Mouse (Mus musculus) kidney, embryonic 14.5 days (tissue): ENCODE measurements around the gene Eid2b. TPM values are rescaled to one million over a fixed set of nuclear protein-coding genes. Genes with fewer than 3 reads are reported as not detected.
A peak's percentile ranks its signal among the peaks of the same experiment; 100 is the strongest.
"Not testable (repeated sequence)": the region's sequence is repeated elsewhere in the genome, so short reads cannot be mapped to it uniquely, and the experiment has no call there.

Source experiments
- ATAC-seq: fragments of 200-750 bp; cut with Nextera tagmentation; 2 replicates; pipeline ENCODE4 v1.8.0; 2017; ENCODE audit warnings: moderate number of reproducible peaks, mild to moderate bottlenecking, moderate TSS enrichment, moderate library complexity; ENCODE audit not compliant: low FRiP score, low TSS enrichment
- H3K27ac ChIP-seq: fragments of 300-500 bp; sonication (generic); 2 replicates; pipeline ENCODE4 v1.5.1; 2014; ENCODE audit warnings: low read depth, mild to moderate bottlenecking, low read length, moderate library complexity, mixed read lengths
- H3K27me3 ChIP-seq: fragments of 300-500 bp; sonication (generic); 2 replicates; pipeline ENCODE4 v1.6.1; 2014; ENCODE audit warnings: mild to moderate bottlenecking, low read length; ENCODE audit not compliant: control insufficient read depth, insufficient read depth
- H3K36me3 ChIP-seq: fragments of 300-500 bp; sonication (generic); 2 replicates; pipeline ENCODE4 v1.6.1; 2014; ENCODE audit warnings: low read length, mixed read lengths; ENCODE audit not compliant: control insufficient read depth, insufficient read depth
- H3K4me1 ChIP-seq: fragments of 300-500 bp; sonication (generic); 2 replicates; pipeline ENCODE4 v1.6.1; 2014; ENCODE audit warnings: low read length, mixed read lengths; ENCODE audit not compliant: control insufficient read depth, insufficient read depth
- H3K4me2 ChIP-seq: fragments of 300-500 bp; sonication (generic); replicated peaks from 2 replicates; pipeline ENCODE4 v1.6.1; 2014; ENCODE audit warnings: low read depth, mild to moderate bottlenecking, low read length
- H3K4me3 ChIP-seq: fragments of 300-500 bp; sonication (generic); 2 replicates; pipeline ENCODE4 v1.5.1; 2014; ENCODE audit warnings: mild to moderate bottlenecking, low read length
- H3K9ac ChIP-seq: fragments of 300-500 bp; sonication (generic); 2 replicates; pipeline ENCODE4 v1.6.1; 2014; ENCODE audit warnings: low read depth, mild to moderate bottlenecking, low read length, moderate library complexity
- H3K9me3 ChIP-seq: fragments of 300-500 bp; sonication (generic); 2 replicates; pipeline ENCODE4 v1.6.1; 2016; ENCODE audit warnings: low read length; ENCODE audit not compliant: control insufficient read depth
- WGBS: fragments of 180-500 bp; shearing (Covaris S2); extraction: QIAGEN DNeasy Blood & Tissue Kit; methylation state at CpG from one replicate; pipeline ENCODE4 v1.1.7; 2014; 5-methylcytosine and 5-hydroxymethylcytosine counted together
- polyA plus RNA-seq: library from polyadenylated mRNA; unstranded; fragments of >200 nt; fragmentation: Nextera tagmentation; extraction: Ambion mirVana; gene quantifications from 2 replicates; pipeline ENCODE4 v1.2.1, GENCODE M21; 2014

The Eid2b gene
- 10.0 and 12.1 TPM in 2 replicates for polyA plus RNA-seq

DNA sequence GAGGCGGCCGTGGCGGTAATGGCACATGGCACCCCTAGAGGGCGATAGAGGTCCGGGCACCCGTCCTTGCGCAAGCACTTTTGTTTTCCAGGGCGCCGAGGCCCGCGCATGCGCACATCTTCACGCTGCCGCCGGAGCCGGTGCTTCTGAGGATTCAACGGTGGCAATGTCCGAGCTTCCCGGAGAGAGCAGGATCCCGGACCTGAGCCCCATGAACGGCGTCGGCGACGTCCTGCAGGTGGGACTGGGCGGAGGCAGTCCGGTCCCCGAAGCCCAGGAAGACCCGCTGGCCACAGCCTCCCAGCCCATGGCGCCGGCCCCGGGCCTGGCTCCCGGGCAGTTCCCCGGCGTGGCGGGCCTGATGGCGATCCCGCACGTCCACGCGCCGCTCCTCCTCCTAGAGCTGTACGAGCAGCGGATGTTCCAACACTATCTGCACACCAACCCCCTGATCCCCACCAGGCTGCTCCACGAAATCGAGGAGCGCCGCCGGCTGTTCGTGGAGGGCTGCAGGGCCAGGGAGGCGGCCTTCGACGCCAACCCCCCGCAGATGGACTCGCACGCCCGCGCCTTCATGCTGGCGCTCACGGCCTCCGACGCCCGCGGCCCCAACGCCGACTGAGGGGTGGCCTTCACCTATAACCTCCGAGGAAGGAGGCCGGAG, at the start of gene Eid2b:
Gene Eid2b (plus strand): TSS at position 125 of the 664 bp plus-strand sequence.
- peak within 1 kb of the TSS; percentile 47; the same call in 1 of the 2 replicates for H3K27ac ChIP-seq
- H3K4me3 ChIP-seq = peak within 1 kb of the TSS; percentile 69
- H3K9me3 ChIP-seq = no peaks in the 10 kb centered on the region
- WGBS = 2% methylated on average over 68 of the region's 68 CpGs
- no peaks in the 10 kb centered on the region for H3K27me3 ChIP-seq
- 0 out of 2 replicates have a peak, but pooled peaks cover 7% of the 10 kb centered on the region for H3K4me1 ChIP-seq
- H3K4me2 ChIP-seq = peak within 1 kb of the TSS; percentile 82
- ATAC-seq = peak; percentile 82
- peaks cover 3% of the 10 kb centered on the region; the same call in 1 of the 2 replicates for H3K36me3 ChIP-seq
- peak within 1 kb of the TSS; percentile 88 for H3K9ac ChIP-seq

DNA sequence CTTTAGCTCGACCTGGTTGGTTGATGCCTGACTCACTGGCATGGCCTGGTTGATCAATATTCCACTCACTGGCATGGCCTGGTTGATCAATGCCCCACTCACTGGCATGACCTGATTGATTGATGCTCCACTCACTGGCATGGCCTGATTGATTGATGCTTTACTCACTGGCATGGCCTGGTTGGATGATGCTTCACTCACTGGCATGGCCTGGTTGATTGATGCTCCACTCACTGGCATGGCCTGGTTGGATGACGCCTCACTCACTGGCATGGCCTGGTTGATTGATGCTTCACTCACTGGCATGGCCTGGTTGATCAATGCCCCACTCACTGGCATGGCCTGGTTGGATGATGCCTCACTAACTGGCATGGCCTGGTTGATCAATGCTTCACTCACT, 33.6 kb upstream of the Eid2b start:
- not testable (repeated sequence) for H3K27ac ChIP-seq, H3K4me2 ChIP-seq, H3K27me3 ChIP-seq, ATAC-seq, H3K4me1 ChIP-seq, H3K4me3 ChIP-seq, H3K9me3 ChIP-seq, H3K36me3 ChIP-seq, H3K9ac ChIP-seq
- 77% methylated on average over 2 of the region's 2 CpGs for WGBS

DNA sequence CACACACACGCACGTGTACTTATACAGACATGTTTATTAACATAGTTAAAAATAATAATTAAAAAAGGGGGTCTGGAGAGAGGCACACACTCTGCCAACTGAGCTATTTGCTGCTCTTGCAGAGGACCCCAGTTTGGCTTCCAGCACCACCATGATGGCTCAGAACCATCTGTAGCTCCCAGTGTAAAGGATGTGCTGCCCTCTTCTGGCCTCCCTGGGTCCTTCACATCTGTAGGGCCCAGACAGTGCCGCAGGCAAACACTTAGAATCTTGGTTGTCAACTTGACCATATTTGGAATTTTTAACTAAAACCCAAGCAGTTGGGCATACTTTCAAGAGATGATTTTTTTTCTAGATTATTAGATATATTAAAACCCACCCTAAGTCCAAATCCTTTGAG, 28.6 kb upstream of the Eid2b start:
- no peak for ATAC-seq
- H3K9ac ChIP-seq = no peak overlapping the region
- no peaks in the 10 kb centered on the region for H3K36me3 ChIP-seq
- no peaks in the 10 kb centered on the region for H3K9me3 ChIP-seq
- H3K27me3 ChIP-seq = no peaks in the 10 kb centered on the region
- no peaks in the 10 kb centered on the region for H3K4me1 ChIP-seq
- no peak overlapping the region for H3K27ac ChIP-seq
- no peak overlapping the region for H3K4me3 ChIP-seq
- 91% methylated on average over 3 of the region's 3 CpGs for WGBS
- no peak overlapping the region for H3K4me2 ChIP-seq

DNA sequence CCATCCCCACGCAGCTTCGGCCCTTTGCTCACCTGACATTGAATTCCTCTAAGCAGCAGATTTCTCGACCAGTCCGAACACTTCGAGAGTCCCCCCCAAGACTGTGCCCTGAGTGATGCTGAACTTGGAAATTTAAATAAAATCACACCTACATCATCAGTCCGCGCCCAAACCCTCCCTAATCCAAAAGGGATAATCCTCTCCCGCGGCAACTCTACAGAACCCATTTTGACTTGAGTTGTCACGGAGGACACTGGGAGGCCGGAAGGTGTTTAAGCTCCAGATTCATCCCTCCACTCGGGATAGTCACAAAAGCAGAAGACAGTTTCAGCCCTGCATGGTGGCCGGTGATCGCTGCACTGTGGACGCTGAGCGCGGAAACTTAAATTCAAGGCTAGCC, 25.6 kb upstream of the Eid2b start:
- Histone ChIP-seq H3K4me2 (no peak overlapping the region), H3K9me3 (peaks cover 3% of the 10 kb centered on the region; the same call in 1 of the 2 replicates), H3K27me3 (no peaks in the 10 kb centered on the region), H3K27ac (no peak overlapping the region), H3K36me3 (no peaks in the 10 kb centered on the region), H3K4me1 (no peaks in the 10 kb centered on the region), H3K4me3 (no peak overlapping the region), H3K9ac (no peak overlapping the region)
- WGBS = 90% methylated on average over 17 of the region's 17 CpGs
- ATAC-seq = no peak

DNA sequence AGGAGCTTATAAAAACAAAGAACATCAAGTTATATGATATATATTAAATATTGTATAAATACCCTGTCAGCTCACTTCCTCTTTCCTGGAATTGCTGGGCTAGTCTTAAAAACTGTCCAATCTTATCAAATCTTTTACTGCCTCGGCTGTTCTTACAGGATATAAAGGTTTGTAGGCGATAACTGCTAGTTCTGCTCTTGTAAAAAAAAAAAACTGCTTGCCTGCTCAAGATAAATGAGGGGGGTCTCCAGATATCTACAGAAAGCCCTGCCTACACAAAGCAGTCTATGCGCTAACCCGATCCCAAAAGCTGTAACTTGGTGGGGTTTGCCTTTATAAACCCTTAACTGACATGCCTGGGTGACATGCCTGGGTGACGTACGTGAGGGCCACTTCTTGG, 22.9 kb upstream of the Eid2b start:
- H3K4me3 ChIP-seq = no peak overlapping the region
- no peak for ATAC-seq
- WGBS = 84% methylated on average over 6 of the region's 6 CpGs
- H3K4me2 ChIP-seq = no peak overlapping the region
- H3K4me1 ChIP-seq = no peaks in the 10 kb centered on the region
- no peaks in the 10 kb centered on the region for H3K27me3 ChIP-seq
- no peak overlapping the region for H3K9ac ChIP-seq
- H3K9me3 ChIP-seq = peaks cover 3% of the 10 kb centered on the region; the same call in 1 of the 2 replicates
- H3K36me3 ChIP-seq = no peaks in the 10 kb centered on the region
- no peak overlapping the region for H3K27ac ChIP-seq

DNA sequence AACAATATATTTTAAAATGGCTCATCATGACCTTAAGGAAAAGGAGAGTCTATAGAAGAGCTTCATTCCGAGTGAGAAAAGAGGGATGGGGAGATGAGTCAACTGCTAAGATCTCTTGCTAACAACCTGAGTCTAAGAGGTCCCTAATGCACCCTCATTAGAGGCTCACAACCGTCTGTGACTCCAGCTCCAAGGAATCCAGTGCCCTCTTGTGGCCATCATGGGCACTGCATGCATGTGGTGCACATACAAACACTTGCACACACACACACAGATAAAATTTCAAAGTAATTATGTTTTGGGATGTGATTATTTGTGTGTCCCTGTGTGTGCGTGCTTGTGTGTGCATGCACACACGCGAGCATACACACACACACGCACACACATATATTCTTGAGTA, 22.1 kb upstream of the Eid2b start:
- no peak for ATAC-seq
- Histone ChIP-seq H3K27me3 (no peaks in the 10 kb centered on the region), H3K4me3 (no peak overlapping the region), H3K4me2 (no peak overlapping the region), H3K36me3 (no peaks in the 10 kb centered on the region), H3K4me1 (no peaks in the 10 kb centered on the region), H3K9ac (no peak overlapping the region), H3K9me3 (peaks cover 3% of the 10 kb centered on the region; the same call in 1 of the 2 replicates), H3K27ac (no peak overlapping the region)
- WGBS = 83% methylated on average over 6 of the region's 6 CpGs

DNA sequence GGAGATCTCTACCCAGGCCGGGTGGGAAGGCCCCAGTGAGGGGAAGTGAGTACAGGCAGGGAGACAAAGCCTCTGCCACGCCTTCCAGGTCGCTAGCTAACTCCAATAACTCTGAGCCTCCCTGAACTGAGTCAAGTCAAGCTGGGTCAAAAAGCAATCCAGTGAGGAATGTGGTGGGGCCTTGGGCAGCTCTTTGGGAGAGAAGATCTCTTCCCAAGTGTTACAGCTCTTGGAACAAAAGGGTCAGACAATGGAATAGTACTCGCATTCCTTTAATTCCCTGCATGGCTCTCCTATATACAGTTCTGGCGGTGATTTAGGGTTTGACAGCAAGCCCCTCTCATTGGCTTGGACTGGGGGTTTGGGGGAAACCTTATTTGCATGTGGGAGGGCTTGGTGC, 14.7 kb upstream of the Eid2b start:
- no peaks in the 10 kb centered on the region for H3K27me3 ChIP-seq
- H3K9me3 ChIP-seq = no peaks in the 10 kb centered on the region
- 29% methylated on average over 5 of the region's 5 CpGs for WGBS
- no peak overlapping the region for H3K9ac ChIP-seq
- ATAC-seq = no peak
- H3K36me3 ChIP-seq = no peaks in the 10 kb centered on the region
- no peak overlapping the region for H3K4me3 ChIP-seq
- H3K4me1 ChIP-seq = no peaks in the 10 kb centered on the region
- no peak overlapping the region for H3K4me2 ChIP-seq
- no peak overlapping the region for H3K27ac ChIP-seq

DNA sequence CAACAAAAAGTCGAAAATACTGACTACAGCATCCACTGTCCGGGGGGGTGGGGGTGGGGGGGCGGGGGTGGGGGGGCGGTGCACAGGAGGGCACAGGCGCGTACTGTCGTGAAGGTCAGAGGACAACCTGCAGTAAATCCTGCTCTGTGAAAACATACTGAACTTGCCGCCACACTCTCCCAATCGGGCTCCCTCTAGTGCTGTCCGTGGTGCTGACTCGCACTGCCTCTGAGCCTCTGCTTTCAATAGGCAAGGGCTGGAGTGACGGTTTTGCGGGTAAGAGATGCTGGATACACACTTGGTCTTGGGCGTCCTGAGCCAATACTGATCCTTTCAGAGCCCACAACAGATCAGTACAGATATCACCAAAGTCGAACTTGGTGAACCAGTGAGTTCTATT, 13.8 kb upstream of the Eid2b start:
- WGBS = 3% methylated on average over 15 of the region's 15 CpGs
- Histone ChIP-seq H3K4me2 (no peak overlapping the region), H3K4me1 (peaks cover 4% of the 10 kb centered on the region; the same call in 1 of the 2 replicates), H3K9me3 (no peaks in the 10 kb centered on the region), H3K4me3 (no peak overlapping the region), H3K27me3 (no peaks in the 10 kb centered on the region), H3K27ac (no peak overlapping the region), H3K9ac (no peak overlapping the region), H3K36me3 (no peaks in the 10 kb centered on the region)
- no peak for ATAC-seq

DNA sequence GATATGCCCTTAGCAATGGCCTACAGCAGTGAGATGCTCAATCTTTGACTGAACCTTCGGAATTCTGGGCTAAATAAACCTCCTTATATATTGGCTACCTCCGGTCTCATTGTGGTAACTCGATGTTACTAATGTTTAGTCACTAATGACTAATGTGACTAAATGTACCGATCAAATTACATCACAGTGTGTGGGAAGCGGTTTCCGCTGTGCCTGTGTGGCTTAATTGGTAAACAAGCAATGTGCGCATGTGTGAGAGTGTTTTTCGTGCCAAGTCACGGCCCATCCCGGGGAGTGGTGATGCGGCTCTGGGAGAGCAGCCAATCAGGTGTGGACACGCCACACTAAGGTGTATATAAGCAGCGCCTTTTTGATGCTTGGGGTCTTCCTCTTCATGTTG, 12.1 kb upstream of the Eid2b start:
- no peak overlapping the region for H3K4me2 ChIP-seq
- WGBS = 90% methylated on average over 13 of the region's 13 CpGs
- no peak overlapping the region for H3K4me3 ChIP-seq
- peaks cover 4% of the 10 kb centered on the region; the same call in 1 of the 2 replicates for H3K4me1 ChIP-seq
- ATAC-seq = no peak
- no peaks in the 10 kb centered on the region for H3K27me3 ChIP-seq
- no peak overlapping the region for H3K27ac ChIP-seq
- H3K9me3 ChIP-seq = no peaks in the 10 kb centered on the region
- H3K36me3 ChIP-seq = no peaks in the 10 kb centered on the region; the same call in 1 of the 2 replicates
- H3K9ac ChIP-seq = no peak overlapping the region
